Mouse (Mus musculus): ENCODE results near the gene Apol11b. TPM values are rescaled to one million over a fixed set of nuclear protein-coding genes. Genes with fewer than 3 reads are reported as not detected.

Gene Apol11b
- not detected for polyA plus RNA-seq (2014; fragmentation: Illumina TruSeq; extraction: RNeasy Lipid Tissue Mini Kit (QIAGEN cat#74804); ENCODE audit: low read depth, low replicate concordance)

GRCm38 (mm10) chr15:77643176-77643575 is at the start of gene Apol11b:
Apol11b (minus strand) TSS chr15:77643286.

GRCm38 (mm10) chr15:77598958-77599357 is 44.1 kb downstream of the Apol11b start, which contains the start of gene Gm36245:
Gm36245 (plus strand) TSS chr15:77599258.

GRCm38 (mm10) chr15:77595961-77596360 is 47.1 kb downstream of the Apol11b start, which contains the start of gene Apol10b:
Apol10b (minus strand) TSS chr15:77596125.

Other genes starting within 250 kb of the Apol11b start
- 0.28 TPM for gene Apol7a, start 244.2 kb downstream of the Apol11b start, polyA plus RNA-seq (2014; fragmentation: Illumina TruSeq; extraction: RNeasy Lipid Tissue Mini Kit (QIAGEN cat#74804); ENCODE audit: low read depth, low replicate concordance)
- not detected for gene Apol9a, start 232.2 kb downstream of the Apol11b start, polyA plus RNA-seq (2014; fragmentation: Illumina TruSeq; extraction: RNeasy Lipid Tissue Mini Kit (QIAGEN cat#74804); ENCODE audit: low read depth, low replicate concordance)
- gene Apol7b, start 195.8 kb downstream of the Apol11b start, polyA plus RNA-seq (2014; fragmentation: Illumina TruSeq; extraction: RNeasy Lipid Tissue Mini Kit (QIAGEN cat#74804); ENCODE audit: low read depth, low replicate concordance) = 17.6 TPM
- 0.63 TPM for gene Apol10a, start 166.2 kb downstream of the Apol11b start, polyA plus RNA-seq (2014; fragmentation: Illumina TruSeq; extraction: RNeasy Lipid Tissue Mini Kit (QIAGEN cat#74804); ENCODE audit: low read depth, low replicate concordance)
- 0.21 TPM for gene Apol11a, start 135.0 kb downstream of the Apol11b start, polyA plus RNA-seq (2014; fragmentation: Illumina TruSeq; extraction: RNeasy Lipid Tissue Mini Kit (QIAGEN cat#74804); ENCODE audit: low read depth, low replicate concordance)
- gene Apol7c, start 110.0 kb downstream of the Apol11b start, polyA plus RNA-seq (2014; fragmentation: Illumina TruSeq; extraction: RNeasy Lipid Tissue Mini Kit (QIAGEN cat#74804); ENCODE audit: low read depth, low replicate concordance) = 2.1 TPM
- 191 TPM for gene 1700025B11Rik, start 81.4 kb downstream of the Apol11b start, polyA plus RNA-seq (2014; fragmentation: Illumina TruSeq; extraction: RNeasy Lipid Tissue Mini Kit (QIAGEN cat#74804); ENCODE audit: low read depth, low replicate concordance)
- 0.53 TPM for gene Apol10b, start 47.2 kb downstream of the Apol11b start, polyA plus RNA-seq (2014; fragmentation: Illumina TruSeq; extraction: RNeasy Lipid Tissue Mini Kit (QIAGEN cat#74804); ENCODE audit: low read depth, low replicate concordance)
- not detected for gene Gm36245, start 44.0 kb downstream of the Apol11b start, polyA plus RNA-seq (2014; fragmentation: Illumina TruSeq; extraction: RNeasy Lipid Tissue Mini Kit (QIAGEN cat#74804); ENCODE audit: low read depth, low replicate concordance)
- not detected for gene Apol7e, start 55.6 kb upstream of the Apol11b start, polyA plus RNA-seq (2014; fragmentation: Illumina TruSeq; extraction: RNeasy Lipid Tissue Mini Kit (QIAGEN cat#74804); ENCODE audit: low read depth, low replicate concordance)
- gene Apol9b, start 85.8 kb upstream of the Apol11b start, polyA plus RNA-seq (2014; fragmentation: Illumina TruSeq; extraction: RNeasy Lipid Tissue Mini Kit (QIAGEN cat#74804); ENCODE audit: low read depth, low replicate concordance) = not detected
- not detected for gene Apol8, start 113.7 kb upstream of the Apol11b start, polyA plus RNA-seq (2014; fragmentation: Illumina TruSeq; extraction: RNeasy Lipid Tissue Mini Kit (QIAGEN cat#74804); ENCODE audit: low read depth, low replicate concordance)
- gene Myh9, start 198.9 kb upstream of the Apol11b start, polyA plus RNA-seq (2014; fragmentation: Illumina TruSeq; extraction: RNeasy Lipid Tissue Mini Kit (QIAGEN cat#74804); ENCODE audit: low read depth, low replicate concordance) = 1.1 TPM

Measured in testis, adult 10 weeks (tissue).